Mouse (Mus musculus): ENCODE data around the gene Ptpn14. TPM values are rescaled to one million over a fixed set of nuclear protein-coding genes. Genes with fewer than 3 reads are reported as not detected.

Gene Ptpn14
- total RNA-seq, 2 experiments from 2014 or later: 0.88 TPM; not detected in 1

GRCm38 (mm10) chr1:189923157-189923556, 195.1 kb downstream of the Ptpn14 start:
- ATAC-seq (replicated peaks; ENCODE audit: poor library complexity, severe bottlenecking): no peak

GRCm38 (mm10) chr1:189923871-189924568, 196.0 kb downstream of the Ptpn14 start:
- no peak for ATAC-seq (replicated peaks; ENCODE audit: poor library complexity, severe bottlenecking)

- ATAC-seq (replicated peaks; ENCODE audit: poor library complexity, severe bottlenecking): no peak
Observed at GRCm38 (mm10) chr1:189926279-189926678, 198.2 kb downstream of the Ptpn14 start.

Other genes starting within 250 kb of the Ptpn14 start
- gene Cenpf, start 40.2 kb upstream of the Ptpn14 start, total RNA-seq (2014; fragmentation: Nextera tagmentation): 8.2 and 25.2 TPM in 2 replicates
- gene Cenpf, start 40.2 kb upstream of the Ptpn14 start, total RNA-seq (2017): 39.1 and 42.3 TPM in 2 replicates
- gene Smyd2, start 194.1 kb downstream of the Ptpn14 start, total RNA-seq (2014; fragmentation: Nextera tagmentation): 72.5 and 97.7 TPM in 2 replicates
- gene Smyd2, start 194.1 kb downstream of the Ptpn14 start, total RNA-seq (2017): 97.8 and 98.0 TPM in 2 replicates